Mouse (Mus musculus) embryo, embryonic 10 days (tissue): ENCODE measurements around the gene Bicc1.
"Not testable (repeated sequence)": the region's sequence is repeated elsewhere in the genome, so short reads cannot be mapped to it uniquely, and the experiment has no call there.

Experiments used
- DNase-seq: peaks from one replicate; pipeline ENCODE4 v3.0.0-alpha.2; 2015; ENCODE audit warnings: low spot score

Gene Bicc1

GRCm38 (mm10) chr10:70993497-70994134 lies 165.9 kb downstream of the Bicc1 start:
- DNase-seq, result no peak

GRCm38 (mm10) chr10:70987396-70987795 lies 172.1 kb downstream of the Bicc1 start:
- no peak for DNase-seq

- no peak for DNase-seq
Observed at GRCm38 (mm10) chr10:70983036-70983670, 176.3 kb downstream of the Bicc1 start.

GRCm38 (mm10) chr10:70982156-70982555 lies 177.3 kb downstream of the Bicc1 start:
- no peak for DNase-seq

GRCm38 (mm10) chr10:70979657-70980056 lies 179.8 kb downstream of the Bicc1 start:
- DNase-seq, result no peak

- no peak for DNase-seq
Observed at GRCm38 (mm10) chr10:70977141-70977540, 182.4 kb downstream of the Bicc1 start.

- no peak for DNase-seq
Observed at GRCm38 (mm10) chr10:70976633-70977032, 182.9 kb downstream of the Bicc1 start.

GRCm38 (mm10) chr10:70971156-70971555 lies 188.3 kb downstream of the Bicc1 start:
- no peak for DNase-seq

- DNase-seq, result peak; percentile 21
Observed at GRCm38 (mm10) chr10:70968848-70969683, 190.4 kb downstream of the Bicc1 start.

GRCm38 (mm10) chr10:70966642-70967345 lies 192.7 kb downstream of the Bicc1 start:
- DNase-seq, result peak; percentile 22

GRCm38 (mm10) chr10:70964706-70965105 lies 194.8 kb downstream of the Bicc1 start:
- DNase-seq, result peak; percentile 34

- DNase-seq, result peak; percentile 83
Observed at GRCm38 (mm10) chr10:70963599-70964193, 195.8 kb downstream of the Bicc1 start.

- no peak for DNase-seq
Observed at GRCm38 (mm10) chr10:70961641-70962040, 197.9 kb downstream of the Bicc1 start.

GRCm38 (mm10) chr10:70960396-70960795 lies 199.1 kb downstream of the Bicc1 start:
- not testable (repeated sequence) for DNase-seq

- no peak for DNase-seq
Observed at GRCm38 (mm10) chr10:70952770-70953147, 206.7 kb downstream of the Bicc1 start.

- DNase-seq, result peak; percentile 6
Observed at GRCm38 (mm10) chr10:70952056-70952769, 207.3 kb downstream of the Bicc1 start.

GRCm38 (mm10) chr10:70950105-70950424 lies 209.4 kb downstream of the Bicc1 start:
- DNase-seq, result peak; percentile 9

- peak; percentile 85 for DNase-seq
Observed at GRCm38 (mm10) chr10:70949254-70950104, 210.0 kb downstream of the Bicc1 start.

- no peak for DNase-seq
Observed at GRCm38 (mm10) chr10:70948276-70948675, 211.2 kb downstream of the Bicc1 start.

GRCm38 (mm10) chr10:70946121-70946520 lies 213.4 kb downstream of the Bicc1 start:
- DNase-seq, result not testable (repeated sequence)
